Mouse (Mus musculus) bone marrow macrophage, adult 2 months (primary cell): ENCODE measurements at regions not wholly inside any gene's neighbourhood (a gene's known extent, or its start where the extent isn't known, plus 50 kb on each side); places are given as distances from the start of the nearest gene placed in this dataset.

Source experiments
- CTCF ChIP-seq: IDR thresholded peaks from 2 replicates; pipeline ENCODE4 v1.5.1; 2012; ENCODE audit warnings: low read depth, mild to moderate bottlenecking, low read length, moderate library complexity
- POLR2A ChIP-seq: IDR thresholded peaks from 2 replicates; pipeline ENCODE4 v1.6.1; 2012; ENCODE audit warnings: mild to moderate bottlenecking, low read depth, low read length, borderline replicate concordance

DNA sequence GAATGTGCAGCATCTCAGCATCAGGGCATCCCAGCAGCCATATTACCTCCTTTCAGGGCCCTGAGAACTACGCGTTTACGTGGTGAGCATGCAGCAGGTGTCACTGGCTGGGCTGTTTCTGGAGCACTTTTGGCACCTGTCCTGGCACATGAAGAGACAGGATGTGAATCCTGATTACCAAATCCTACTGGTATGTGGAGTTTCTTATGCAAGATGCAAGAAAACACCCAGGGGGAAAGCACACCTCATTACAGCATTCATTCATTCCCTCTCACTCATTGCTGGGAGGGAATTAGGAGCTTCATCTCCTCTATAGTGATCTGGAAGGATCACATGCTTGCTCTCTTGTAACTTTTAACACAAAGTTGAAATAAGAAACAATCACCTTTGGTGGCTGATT is 167.7 kb upstream of the Gypa start:
- TF ChIP-seq POLR2A, result no peak
- TF ChIP-seq CTCF, result no peak
